ENCODE assay signal across 8 mouse cellular contexts in genomic region chr1:136683061-136683531, GRCm38 (mm10). TPM values are rescaled to one million over a fixed set of nuclear protein-coding genes. Genes with fewer than 3 reads are reported as not detected.
DNase-seq lines count a peak whose midpoint lies in the region; ATAC-seq lines count a peak whose summit lies in the region.

No protein-coding gene starts in this region.

- H3K27ac ChIP-seq in forebrain, embryonic 12.5 days, result no peak overlapping the region

- ATAC-seq in forebrain, embryonic 12.5 days (ENCODE audit: low FRiP score), result no peak

- DNase-seq in kidney, adult 18-20 months, result peak; percentile 28
- no peak for DNase-seq in kidney, adult 9 months
- peak; percentile 83 to 85 for DNase-seq in adrenal gland, postnatal 36 days
- DNase-seq in heart, postnatal 25 days (ENCODE audit: low spot score), result peak; percentile 67
- DNase-seq in lung, postnatal 10 days, result peak; percentile 86
- DNase-seq in thymus, postnatal 25 days, result peak; percentile 64
- no peak for DNase-seq in frontal cortex, postnatal 25 days (ENCODE audit: low spot score in 2 of 2)

- H3K9ac ChIP-seq in forebrain, embryonic 12.5 days, result no peak overlapping the region

- H3K27me3 ChIP-seq in forebrain, embryonic 12.5 days, result no peaks in the 10 kb centered on the region

- WGBS in forebrain, embryonic 12.5 days, result 91% methylated on average over 3 of the region's 3 CpGs

- peaks cover 3% of the 10 kb centered on the region; the same call in 1 of the 2 replicates for H3K4me1 ChIP-seq in forebrain, embryonic 12.5 days

- no peak overlapping the region for H3K4me2 ChIP-seq in forebrain, embryonic 12.5 days

- intact Hi-C loops in heart, postnatal 25 days (cut with DNase I), result no loop called here

- no peak overlapping the region for H3K4me3 ChIP-seq in forebrain, embryonic 12.5 days (replicated peaks)

- H3K9me3 ChIP-seq in forebrain, embryonic 12.5 days, result no peaks in the 10 kb centered on the region

- no peaks in the 10 kb centered on the region for H3K36me3 ChIP-seq in forebrain, embryonic 12.5 days (replicated peaks)

RNA-seq across cellular contexts. Expression of gene Zfp281, which starts 58.4 kb away (rescaled TPM):
- total RNA-seq in adrenal gland, postnatal 36 days (2021), result 10 to 100 TPM; 15.6 to 19.3 TPM
- 10 to 100 TPM; 10.1 to 12.0 TPM for total RNA-seq in heart, postnatal 25 days (2021)
- 33.5 and 34.9 TPM in 2 replicates for polyA plus RNA-seq in forebrain, embryonic 12.5 days (2016; fragmentation: Nextera tagmentation; extraction: Ambion mirVana)

Comparison
In these comparisons a context has a peak if more than half of its experiments do, and no peak if none do; other contexts are left out.
1. DNase-seq: peak in kidney, adult 18-20 months (single experiment), adrenal gland, postnatal 36 days (2 of 2), heart, postnatal 25 days (single experiment), lung, postnatal 10 days (single experiment) and thymus, postnatal 25 days (single experiment); none in kidney, adult 9 months (single experiment) and frontal cortex, postnatal 25 days (0 of 2).